Mouse (Mus musculus): ENCODE measurements around the gene Ubr7. TPM values are rescaled to one million over a fixed set of nuclear protein-coding genes. Genes with fewer than 3 reads are reported as not detected.
A peak's percentile ranks its signal among the peaks of the same experiment; 100 is the strongest.

Gene Ubr7
- total RNA-seq, 2 experiments from 2014 or later, result 25.3 to 27.6 TPM

DNA sequence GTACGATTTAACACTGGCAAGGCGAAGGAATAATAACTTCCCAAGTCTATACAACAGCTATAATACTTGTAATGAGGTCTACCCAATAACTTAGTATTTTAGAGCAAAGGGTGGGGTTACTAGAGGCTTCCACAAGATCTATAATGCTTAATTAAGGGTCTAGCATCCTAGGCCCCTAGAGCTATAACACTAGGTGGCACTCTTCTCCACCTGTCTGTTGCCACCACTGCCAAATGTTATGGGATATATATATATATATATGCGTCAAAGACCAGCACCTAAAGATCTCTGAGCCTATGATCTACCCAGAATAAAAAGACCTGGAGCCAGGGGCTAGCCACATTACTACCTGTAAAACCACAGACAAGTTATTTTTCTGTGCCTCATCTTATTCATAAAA lies 17.5 kb upstream of the Ubr7 start:
- DNase-seq, result no peak
- intact Hi-C loops (cut with DNase I), result loop anchor here (1.0 kb wide), 1 partner anchor 39 kb away; no protein-coding TSS in a partner anchor

DNA sequence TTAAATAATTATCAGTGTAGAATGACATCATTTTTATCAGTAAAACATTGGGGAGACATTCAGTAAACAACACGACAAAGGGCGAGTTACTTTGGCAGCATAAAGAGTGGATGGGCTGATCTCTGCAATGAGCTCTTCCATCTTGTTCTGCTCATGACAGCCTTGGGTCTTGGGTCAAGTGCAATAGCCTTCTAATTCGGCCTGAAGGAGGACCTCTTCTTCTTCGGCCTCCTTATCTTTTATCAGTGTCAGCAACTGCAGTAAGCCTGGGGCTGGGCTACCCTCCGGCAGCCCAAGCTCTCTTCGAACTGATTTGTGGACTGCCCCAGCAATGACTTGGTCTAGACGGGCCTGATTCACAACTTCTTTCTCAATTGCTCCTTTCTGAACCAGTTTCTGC lies 15.7 kb upstream of the Ubr7 start:
- intact Hi-C loops (cut with DNase I), result loop anchor here (2.0 kb wide), 1 partner anchor 323 kb away; no protein-coding TSS in a partner anchor
- no peak for DNase-seq

DNA sequence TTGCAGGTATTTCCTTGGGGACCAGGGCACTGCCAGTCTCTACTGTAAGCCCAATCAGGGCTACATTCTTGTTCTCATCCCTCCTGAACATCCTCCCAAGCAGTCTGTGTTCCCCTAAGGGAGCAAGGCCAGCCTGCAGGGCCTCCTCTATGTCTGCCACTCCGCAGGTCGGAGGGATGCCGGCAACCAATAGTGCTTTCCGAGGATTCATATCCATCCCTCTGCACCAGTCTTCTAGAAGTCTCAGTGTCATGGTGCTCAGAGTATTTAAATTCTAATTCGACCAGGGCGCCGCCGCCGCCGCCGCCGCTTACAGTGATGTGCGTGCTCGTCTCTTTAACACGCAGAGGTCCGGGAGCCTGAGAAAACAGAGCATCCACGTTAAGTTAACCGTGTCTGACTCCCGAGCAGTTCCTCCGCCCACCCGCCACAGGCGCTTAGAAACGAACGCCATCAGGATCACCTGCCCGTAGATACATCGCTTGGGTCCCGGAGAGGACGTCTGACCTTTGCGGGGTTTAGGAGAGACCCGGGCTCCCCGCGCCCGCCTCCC lies 14.7 kb upstream of the Ubr7 start:
- DNase-seq, result no peak
- intact Hi-C loops (cut with DNase I), result loop anchor here (1.0 to 2.0 kb wide), 2 partner anchors 14 to 322 kb away; partner anchors contain the start of genes Gm28051, Gon7 and Ubr7

DNA sequence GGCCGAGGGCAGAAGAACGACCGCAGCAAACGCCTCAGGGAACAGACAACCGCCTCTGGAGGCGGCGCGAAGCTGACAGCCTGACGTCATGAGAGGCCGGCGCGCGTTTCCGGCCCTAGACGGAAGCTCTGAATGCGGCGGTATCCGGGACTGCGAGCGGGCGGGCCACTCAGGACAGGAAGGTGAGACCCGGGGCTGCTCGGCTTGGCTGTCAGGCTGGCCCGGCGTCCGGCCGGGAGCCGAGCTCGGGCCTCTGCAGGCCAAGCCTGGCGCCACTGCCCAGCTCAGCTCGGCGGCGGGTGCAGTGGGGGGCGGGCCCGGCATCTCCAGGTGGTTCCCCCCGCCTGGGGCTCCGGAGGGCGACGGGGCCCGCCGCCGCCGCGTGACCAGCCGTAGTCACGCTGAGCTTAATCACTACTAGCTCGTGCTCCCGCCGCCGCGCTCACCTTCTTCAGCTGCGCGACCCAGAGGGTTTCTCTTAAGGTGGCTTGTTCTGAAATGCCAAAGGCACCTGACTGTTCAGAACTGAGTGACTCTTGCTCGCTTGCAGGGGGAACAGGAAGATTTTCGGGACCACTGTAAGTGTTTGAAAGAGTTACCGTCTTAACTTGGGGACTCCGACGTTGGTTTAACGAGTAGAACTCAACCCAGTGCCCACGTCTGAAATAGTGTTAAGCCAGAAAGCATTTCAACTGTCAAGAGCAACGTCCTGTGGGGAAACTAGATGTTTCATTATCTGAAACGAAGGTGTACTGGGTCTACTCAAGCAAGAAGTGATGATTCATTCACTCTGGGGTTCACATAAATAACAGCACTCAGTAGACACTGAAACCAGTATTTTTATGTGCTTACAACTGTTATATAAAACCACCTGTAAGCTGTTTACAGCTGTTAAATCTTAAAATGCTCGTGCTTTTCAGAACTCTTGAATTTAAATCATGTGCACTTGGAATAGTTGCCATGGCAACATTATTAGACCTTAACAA lies 13.9 kb upstream of the Ubr7 start, which contains the start of the genes Moap1 and Tmem251:
TSS of gene Moap1 (minus strand) at position 73 of the 986 bp plus-strand sequence.
TSS of gene Tmem251 (plus strand) at position 174 of the 986 bp plus-strand sequence.
- intact Hi-C loops (cut with DNase I), result loop anchor here (1.0 to 2.0 kb wide), 2 partner anchors 13 to 321 kb away; partner anchors contain the start of genes Gm28051, Gon7 and Ubr7
- DNase-seq, result peak; percentile 90

DNA sequence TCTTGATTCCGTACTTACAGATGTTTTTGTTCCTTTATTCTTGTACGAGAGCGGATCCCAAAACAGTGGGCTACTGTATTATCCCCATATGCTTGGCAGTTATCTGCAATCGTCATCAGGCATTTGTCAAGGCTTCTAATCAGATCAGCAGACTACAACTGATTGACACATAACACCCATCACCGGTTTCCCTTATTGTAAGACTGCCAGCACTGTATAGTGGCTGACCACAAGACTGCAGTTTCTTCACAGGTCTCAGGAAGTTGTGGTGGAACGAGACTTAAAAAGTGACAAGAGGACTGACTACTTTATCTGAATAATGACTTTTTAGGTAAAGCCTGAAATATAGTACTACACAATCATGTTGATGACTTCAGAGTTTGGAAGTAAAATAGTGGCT lies 12.9 kb upstream of the Ubr7 start:
- no peak for DNase-seq
- intact Hi-C loops (cut with DNase I), result no loop called here

DNA sequence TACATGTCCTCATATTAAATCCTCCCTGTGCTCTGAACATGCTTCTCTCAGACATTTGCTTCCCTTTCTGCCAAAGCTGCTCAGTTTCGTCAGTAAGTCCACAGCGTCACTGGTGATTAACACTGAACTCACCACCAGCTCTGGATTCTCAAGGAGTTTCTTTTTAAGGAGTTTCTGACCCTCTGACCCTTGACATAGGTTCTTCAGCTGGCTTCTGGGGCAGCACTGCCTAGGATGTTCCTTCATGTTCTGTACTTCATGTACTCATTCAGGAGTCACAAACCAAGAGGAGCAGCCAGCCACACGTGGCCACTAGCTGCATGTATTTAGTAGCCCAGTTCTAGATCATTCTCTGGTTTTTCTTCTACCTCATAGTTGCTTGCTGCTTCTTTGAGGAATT lies 9.5 kb upstream of the Ubr7 start:
- DNase-seq, result no peak
- intact Hi-C loops (cut with DNase I), result no loop called here

DNA sequence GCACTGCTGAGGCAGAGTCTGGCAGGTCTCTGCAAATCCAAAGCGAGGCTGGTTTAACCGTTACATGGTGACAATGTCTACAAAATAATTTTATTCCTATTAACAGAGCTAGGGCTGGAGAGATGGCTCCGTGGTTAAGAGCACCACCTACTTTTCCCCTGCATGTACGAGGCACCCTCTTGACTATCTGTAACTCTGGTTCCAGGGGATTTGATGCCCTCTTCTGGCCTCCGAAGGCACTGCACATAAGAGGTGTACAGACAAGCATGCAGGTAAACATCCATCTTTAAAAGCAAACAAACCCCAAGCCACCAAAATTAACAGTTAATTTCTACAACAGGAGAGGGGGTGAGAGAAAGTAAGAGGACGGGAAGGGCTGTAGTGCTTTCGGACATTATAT lies 1.5 kb upstream of the Ubr7 start:
- no peak for DNase-seq
- intact Hi-C loops (cut with DNase I), result no loop called here

DNA sequence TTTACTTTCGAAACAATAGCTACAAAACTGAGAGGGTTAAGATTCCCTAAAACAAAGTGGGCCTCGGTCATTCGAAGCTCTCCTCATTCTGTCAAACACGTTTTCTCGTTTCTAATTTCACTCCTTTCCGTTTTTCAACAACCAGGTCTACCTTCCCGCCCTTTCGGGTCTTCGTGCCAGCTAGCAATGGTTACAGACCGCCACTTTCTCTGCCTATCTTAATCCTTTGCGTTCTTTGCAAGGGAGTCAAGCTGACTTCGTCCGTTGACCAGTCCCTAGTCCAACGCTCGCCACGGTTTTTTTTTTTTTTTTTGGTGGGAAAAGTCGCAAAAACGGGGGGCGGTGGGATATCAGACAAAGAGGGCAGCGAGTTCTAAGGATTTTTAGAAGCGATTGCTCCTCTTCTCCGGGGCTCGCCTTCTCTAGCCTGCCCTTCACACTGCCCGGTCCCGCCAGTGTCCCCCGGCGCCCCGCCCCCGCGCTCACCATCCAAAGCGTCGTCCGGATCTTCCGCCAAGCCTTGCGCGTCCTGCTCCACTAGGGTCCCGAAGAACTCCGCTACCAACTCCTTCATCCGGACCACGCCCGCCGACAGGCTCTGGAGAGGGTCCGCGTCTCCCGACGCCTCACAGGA lies 595 bp upstream of the Ubr7 start:
- no peak for DNase-seq
- intact Hi-C loops (cut with DNase I), result loop anchor here (1.0 kb wide), 1 partner anchor 14 kb away; the partner anchor contains the start of genes Moap1 and Tmem251

DNA sequence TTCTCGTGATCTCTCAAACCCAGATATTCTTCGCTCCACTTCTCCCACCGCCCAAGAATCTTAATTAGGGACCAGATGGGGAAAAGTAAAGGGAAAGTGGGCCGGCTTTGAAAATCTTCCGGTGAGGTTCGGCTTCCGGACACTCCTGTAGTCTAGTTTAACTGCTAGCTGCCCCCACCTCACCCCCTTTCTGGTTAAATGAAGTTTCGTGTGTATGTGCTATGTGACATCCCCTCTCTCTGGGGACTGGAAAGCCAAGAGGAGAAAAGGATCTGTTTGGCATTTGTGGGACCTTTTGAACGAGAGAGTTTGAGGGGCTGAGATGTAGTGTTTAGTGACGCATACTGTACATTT lies 613 bp downstream of the Ubr7 start, which contains the start of gene Gm20604:
TSS of gene Gm20604 (minus strand) at position 270 of the 354 bp plus-strand sequence.
- DNase-seq, result no peak
- intact Hi-C loops (cut with DNase I), result loop anchor here (1.0 kb wide), 1 partner anchor 120 kb away; the partner anchor contains the start of gene Btbd7

DNA sequence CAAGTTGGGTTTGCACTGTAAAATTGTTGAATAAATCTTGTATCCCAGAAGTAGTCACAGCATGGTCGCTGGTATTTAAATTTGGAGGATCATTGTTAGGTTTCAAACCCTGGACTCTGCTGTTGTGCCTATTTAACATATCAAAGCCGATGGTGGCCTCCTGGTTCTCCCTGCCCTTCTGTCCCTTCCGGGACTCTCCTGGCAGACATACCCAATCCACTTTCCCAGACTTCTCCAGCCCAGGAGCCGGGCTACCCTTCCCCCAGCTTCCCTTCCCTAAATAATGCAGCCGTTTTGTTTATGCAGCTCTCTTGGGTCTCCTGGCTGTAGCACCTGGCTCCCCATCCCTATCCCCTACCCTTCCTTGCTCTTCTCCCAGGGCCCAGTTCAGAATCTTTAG lies 1.2 kb downstream of the Ubr7 start:
- intact Hi-C loops (cut with DNase I), result loop anchor here (1.0 kb wide), 1 partner anchor 119 kb away; the partner anchor contains the start of gene Btbd7
- DNase-seq, result no peak

DNA sequence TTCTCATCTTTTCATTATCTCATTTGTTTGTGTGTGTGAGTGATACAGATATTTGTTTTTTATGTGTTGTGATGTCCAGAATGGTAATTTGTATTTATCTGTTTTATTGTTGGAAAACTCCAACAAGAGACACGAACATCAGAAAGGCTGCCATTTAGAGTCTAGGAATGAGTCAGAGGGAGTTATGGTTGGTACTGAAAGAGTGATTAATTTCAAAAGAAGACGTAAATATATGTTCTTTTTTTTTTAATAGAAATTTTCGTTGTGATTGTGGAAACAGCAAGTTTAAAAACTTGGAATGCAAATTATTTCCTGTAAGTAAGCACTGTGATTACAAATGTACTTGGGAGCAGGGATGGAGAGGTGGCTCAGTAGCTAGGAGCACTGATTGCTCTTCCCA lies 3.9 kb downstream of the Ubr7 start:
- intact Hi-C loops (cut with DNase I), result no loop called here
- DNase-seq, result no peak

DNA sequence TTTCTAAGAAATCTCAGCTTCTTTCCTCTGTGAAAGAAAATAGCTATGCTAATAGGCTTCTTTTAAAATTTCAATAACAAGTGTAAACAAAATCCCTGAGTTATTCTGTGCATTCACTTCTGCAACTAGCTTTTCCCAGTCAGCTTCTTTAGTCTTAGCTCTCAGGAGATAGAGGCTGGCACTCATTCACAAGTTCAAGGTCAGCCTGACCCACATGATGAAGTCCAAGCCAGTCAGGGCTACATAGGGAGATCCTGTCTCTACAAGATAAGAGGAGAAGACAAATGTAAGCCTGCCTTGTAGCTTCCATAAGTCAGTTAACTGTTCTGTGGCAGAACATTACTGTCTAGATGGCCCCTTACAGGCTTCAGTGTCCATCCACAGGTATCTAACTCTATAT lies 5.9 kb downstream of the Ubr7 start:
- DNase-seq, result no peak
- intact Hi-C loops (cut with DNase I), result no loop called here

DNA sequence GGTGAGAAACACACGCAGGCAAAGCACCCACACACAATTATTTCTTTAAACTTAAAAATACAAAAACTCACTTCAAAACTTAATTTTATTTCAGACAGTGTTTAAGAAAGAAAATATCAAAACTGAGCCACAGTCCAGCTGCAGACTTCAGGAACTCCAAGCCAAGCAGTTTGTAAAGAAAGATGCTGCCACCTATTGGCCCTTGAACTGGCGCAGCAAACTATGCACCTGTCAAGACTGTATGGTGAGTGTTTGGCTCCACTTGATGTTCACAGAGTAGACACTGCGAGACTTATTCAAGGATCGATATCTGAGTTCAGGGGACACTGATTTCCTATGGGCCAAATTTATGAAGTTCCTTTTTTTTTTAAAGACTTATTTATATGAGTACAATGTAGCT lies 11.2 kb downstream of the Ubr7 start:
- DNase-seq, result no peak
- intact Hi-C loops (cut with DNase I), result no loop called here

DNA sequence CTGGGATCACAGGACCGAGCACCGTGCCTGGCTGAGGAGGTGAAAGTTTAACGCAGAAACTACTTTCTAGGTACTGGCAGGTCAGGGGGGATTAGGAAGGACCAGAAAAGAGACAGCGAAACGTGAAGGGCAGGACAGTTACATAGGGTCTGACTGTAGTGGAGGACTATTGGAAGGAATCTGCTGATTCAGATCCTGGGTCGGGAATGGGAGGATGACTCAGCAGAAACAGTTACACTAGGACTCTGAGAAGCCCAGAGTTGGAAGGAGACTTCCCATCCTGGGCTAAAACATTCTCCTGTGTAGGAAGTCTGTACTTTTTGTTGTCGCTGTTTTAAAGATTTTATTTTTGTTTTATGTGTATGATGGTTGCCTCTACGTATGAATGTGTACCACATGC lies 13.8 kb downstream of the Ubr7 start:
- no peak for DNase-seq
- intact Hi-C loops (cut with DNase I), result no loop called here

DNA sequence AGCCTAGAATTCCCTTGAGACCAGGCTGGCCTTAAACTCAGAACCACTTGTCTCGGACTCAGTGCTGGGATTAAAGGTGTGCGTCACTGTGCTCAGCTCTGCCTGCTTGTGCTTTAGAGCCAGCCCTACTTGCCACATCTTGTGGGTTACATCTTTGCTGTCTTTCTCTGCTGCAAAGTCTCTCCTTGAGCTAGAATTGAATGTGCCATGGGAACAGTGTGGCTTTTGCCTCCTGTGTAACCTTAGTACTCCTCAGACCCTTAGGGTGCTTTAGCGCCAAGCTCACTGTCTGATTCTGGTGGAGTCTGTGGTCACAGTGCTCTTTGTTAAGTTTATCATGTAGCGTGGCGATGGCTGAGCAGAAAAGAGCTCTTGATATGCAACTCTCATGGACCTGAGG lies 14.9 kb downstream of the Ubr7 start:
- intact Hi-C loops (cut with DNase I), result no loop called here
- DNase-seq, result no peak

DNA sequence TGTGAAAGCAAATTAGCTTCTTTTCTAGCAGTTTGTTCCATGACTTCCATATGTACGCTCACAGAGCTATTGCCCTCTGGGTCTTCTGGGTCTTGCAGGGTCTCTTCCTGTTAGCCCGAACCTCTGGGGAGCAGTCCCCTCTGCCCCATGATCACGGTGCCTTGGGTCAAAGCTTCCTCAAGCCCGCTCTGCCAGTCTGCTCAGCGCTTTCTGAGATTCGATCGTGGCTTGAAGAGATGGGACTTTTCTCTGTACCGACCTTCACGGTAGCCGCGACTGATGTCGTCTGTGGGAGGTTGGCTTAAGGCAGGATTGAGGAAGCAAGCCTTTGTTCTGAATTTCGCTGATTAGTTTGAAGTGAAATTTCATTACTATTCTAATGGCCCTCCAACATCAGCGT lies 18.3 kb downstream of the Ubr7 start:
- intact Hi-C loops (cut with DNase I), result no loop called here
- DNase-seq, result no peak

DNA sequence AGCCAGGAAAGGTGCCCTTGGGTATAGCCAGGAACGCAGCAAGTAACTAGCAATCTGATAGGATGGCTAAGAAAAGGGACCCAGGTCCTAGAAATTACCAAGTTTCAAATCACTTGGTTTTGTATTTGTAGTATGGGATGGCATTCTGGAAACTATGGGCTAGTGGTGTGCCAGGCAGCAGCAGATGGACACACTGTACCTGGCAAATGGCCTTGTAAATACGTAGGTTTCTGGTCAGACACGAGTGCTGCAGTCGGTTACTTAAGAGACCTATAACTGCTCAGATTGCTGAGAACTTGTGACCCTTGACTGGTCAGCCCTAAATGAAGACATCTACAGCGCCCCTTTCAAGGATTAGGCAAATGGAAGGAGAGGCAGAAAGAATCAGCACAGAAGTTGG lies 20.4 kb downstream of the Ubr7 start:
- intact Hi-C loops (cut with DNase I), result no loop called here
- DNase-seq, result no peak

DNA sequence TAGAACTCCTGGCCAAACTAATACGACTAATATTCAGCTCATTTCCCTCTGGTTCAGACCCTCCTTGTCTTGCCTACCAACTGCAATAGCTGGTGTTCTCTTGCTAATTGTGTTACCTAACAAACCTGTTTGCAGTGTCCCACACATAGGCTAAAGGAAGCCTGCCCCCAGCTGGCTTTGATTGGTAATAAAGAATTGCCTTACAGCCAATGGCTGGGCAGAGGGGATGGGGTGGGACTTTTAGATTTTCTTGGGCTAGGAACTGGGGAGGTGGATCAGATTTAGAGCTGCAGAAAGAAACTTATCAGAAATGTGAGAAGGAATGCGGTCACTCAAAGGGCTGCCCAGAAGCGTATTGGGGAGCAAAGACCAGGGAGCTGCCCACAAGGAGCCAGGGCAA lies 21.7 kb downstream of the Ubr7 start:
- no peak for DNase-seq
- intact Hi-C loops (cut with DNase I), result loop anchor here (1.0 kb wide), 1 partner anchor 39 kb away; no protein-coding TSS in a partner anchor

DNA sequence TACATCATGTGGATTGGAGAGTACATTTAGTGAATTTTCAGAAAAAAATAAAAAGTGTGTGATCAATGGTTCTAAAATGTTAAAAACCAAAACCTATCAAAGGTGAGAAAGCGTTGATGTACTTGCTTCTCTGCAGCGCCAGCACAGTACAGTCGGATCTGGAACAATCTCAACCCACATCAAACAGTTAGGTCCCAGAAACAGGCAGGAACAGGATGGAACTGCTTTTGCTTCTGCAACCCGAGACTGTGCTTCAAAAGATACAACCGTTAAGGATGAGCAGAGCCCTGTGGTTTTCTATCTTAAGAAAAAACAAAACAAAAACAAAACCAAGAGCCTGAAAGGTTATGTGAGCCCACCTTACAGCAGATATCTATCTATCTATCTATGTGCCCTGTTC lies 25.1 kb downstream of the Ubr7 start:
- DNase-seq, result no peak
- intact Hi-C loops (cut with DNase I), result no loop called here

DNA sequence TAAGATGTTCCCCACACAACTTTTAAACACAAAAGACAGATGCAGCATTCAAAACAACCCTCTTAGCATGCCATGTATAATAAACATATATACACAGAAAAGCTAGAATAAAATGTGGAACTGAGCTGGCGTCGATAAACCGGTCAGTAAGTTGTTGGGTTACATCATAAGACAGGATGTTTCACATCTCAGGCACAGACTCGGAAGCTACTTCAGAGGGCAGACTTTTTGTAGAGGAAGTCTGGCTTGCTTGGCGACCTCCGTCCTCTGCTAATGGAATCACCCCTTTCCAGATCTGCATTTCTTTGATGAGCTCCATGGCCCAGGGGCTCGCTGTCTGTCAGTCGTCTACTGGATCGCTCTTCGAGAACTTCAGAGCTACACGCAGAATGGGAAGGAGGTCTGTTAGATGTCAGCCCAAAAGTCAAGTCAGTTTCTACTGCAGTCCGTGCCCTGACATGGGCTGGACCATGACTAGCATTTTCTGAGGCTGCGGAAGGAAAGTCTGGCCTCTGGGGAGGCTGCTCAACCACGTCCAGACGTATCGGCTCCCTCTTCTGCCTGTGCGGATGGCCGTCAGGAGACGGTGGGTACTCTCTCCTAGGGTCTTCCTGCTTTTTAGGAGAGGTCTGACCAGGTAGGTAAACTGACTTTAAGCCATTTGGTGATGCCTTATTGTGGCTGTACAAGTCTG lies 27.3 kb downstream of the Ubr7 start:
- intact Hi-C loops (cut with DNase I), result no loop called here
- DNase-seq, result no peak

All from heart, postnatal 36 days (tissue).